Mouse (Mus musculus) heart, postnatal 0 days (tissue): ENCODE measurements at regions not wholly inside any gene's neighbourhood (a gene's known extent, or its start where the extent isn't known, plus 50 kb on each side); places are given as distances from the start of the nearest gene placed in this dataset.

Experiments
- CTCF ChIP-seq: IDR thresholded peaks from 2 replicates; pipeline ENCODE4 v1.5.1; 2016; ENCODE audit warnings: antibody characterized with exemption, control low read depth, low read depth
- EP300 ChIP-seq: IDR thresholded peaks from 2 replicates; pipeline ENCODE4 v1.6.1; 2016; ENCODE audit warnings: antibody characterized with exemption, low read depth

GRCm38 (mm10) chr7:73094059-73094458, 281.2 kb upstream of the Rgma start:
- TF ChIP-seq CTCF: peak; percentile 52
- TF ChIP-seq EP300: no peak
